Mouse (Mus musculus) embryonic facial prominence, embryonic 11.5 days (tissue): Measurements from ENCODE around the gene Lrrc31. TPM values are rescaled to one million over a fixed set of nuclear protein-coding genes. Genes with fewer than 3 reads are reported as not detected.

Experiments used
- ATAC-seq: fragments of 200-750 bp; cut with Nextera tagmentation; replicated peaks from 2 replicates; pipeline ENCODE4 v1.8.0; 2017; ENCODE audit warnings: low read depth; ENCODE audit not compliant: insufficient number of reproducible peaks, low FRiP score, low TSS enrichment
- DNase-seq: peaks from one replicate; pipeline ENCODE4 v3.0.0-alpha.2; 2015; ENCODE audit warnings: low spot score
- H3K27ac ChIP-seq: fragments of 300-500 bp; sonication (generic); replicated peaks from 2 replicates; pipeline ENCODE4 v1.5.1; 2014; ENCODE audit warnings: mild to moderate bottlenecking, low read depth, low read length, control low read depth
- H3K27me3 ChIP-seq: fragments of 300-500 bp; sonication (generic); 2 replicates; pipeline ENCODE4 v1.6.1; 2014; ENCODE audit warnings: mild to moderate bottlenecking, low read length, moderate library complexity, mixed read lengths; ENCODE audit not compliant: control insufficient read depth, insufficient read depth
- H3K36me3 ChIP-seq: fragments of 300-500 bp; sonication (generic); replicated peaks from 2 replicates; pipeline ENCODE4 v1.6.1; 2014; ENCODE audit warnings: low read depth, mild to moderate bottlenecking, low read length, moderate library complexity, mixed read lengths; ENCODE audit not compliant: control insufficient read depth, insufficient read depth
- H3K4me1 ChIP-seq: fragments of 300-500 bp; sonication (generic); 2 replicates; pipeline ENCODE4 v1.6.1; 2014; ENCODE audit warnings: low read length, mixed read lengths; ENCODE audit not compliant: control insufficient read depth, insufficient read depth
- H3K4me2 ChIP-seq: fragments of 300-500 bp; sonication (generic); 2 replicates; pipeline ENCODE4 v1.6.1; 2014; ENCODE audit warnings: low read depth, mild to moderate bottlenecking, control low read depth, low read length, moderate library complexity
- H3K4me3 ChIP-seq: fragments of 300-500 bp; sonication (generic); 2 replicates; pipeline ENCODE4 v1.5.1; 2014; ENCODE audit warnings: low read depth, low read length, control low read depth
- H3K9ac ChIP-seq: fragments of 300-500 bp; sonication (generic); replicated peaks from 2 replicates; pipeline ENCODE4 v1.6.1; 2014; ENCODE audit warnings: mild to moderate bottlenecking, control low read depth, low read length
- H3K9me3 ChIP-seq: fragments of 300-500 bp; sonication (generic); replicated peaks from 2 replicates; pipeline ENCODE4 v1.6.1; 2016; ENCODE audit warnings: mild to moderate bottlenecking, low read length, inconsistent platforms, mixed read lengths; ENCODE audit not compliant: control insufficient read depth
- WGBS: fragments of 180-500 bp; shearing (Covaris S2); extraction: QIAGEN DNeasy Blood & Tissue Kit; methylation state at CpG from one replicate; pipeline ENCODE4 v1.1.7; 2014; 5-methylcytosine and 5-hydroxymethylcytosine counted together
- polyA plus RNA-seq: library from polyadenylated mRNA; unstranded; fragments of >200 nt; fragmentation: Nextera tagmentation; extraction: Ambion mirVana; gene quantifications from 2 replicates; pipeline ENCODE4 v1.2.1, GENCODE M21; 2014

Lrrc31 gene
- polyA plus RNA-seq, 1 experiment from 2014 or later: not detected

GRCm38 (mm10) chr3:30725514-30725913 lies 25.9 kb upstream of the Lrrc31 start:
- H3K4me1 ChIP-seq: no peaks in the 10 kb centered on the region
- no peak for ATAC-seq
- no peak overlapping the region for H3K4me3 ChIP-seq
- H3K36me3 ChIP-seq: no peaks in the 10 kb centered on the region
- 81% methylated on average over 7 of the region's 7 CpGs for WGBS
- DNase-seq: no peak
- H3K27ac ChIP-seq: no peak overlapping the region
- H3K9ac ChIP-seq: no peak overlapping the region
- H3K27me3 ChIP-seq: no peaks in the 10 kb centered on the region
- no peak overlapping the region for H3K4me2 ChIP-seq
- H3K9me3 ChIP-seq: no peaks in the 10 kb centered on the region

GRCm38 (mm10) chr3:30724848-30725465 lies 25.3 kb upstream of the Lrrc31 start:
- DNase-seq: no peak
- H3K4me3 ChIP-seq: no peak overlapping the region
- ATAC-seq: no peak
- H3K36me3 ChIP-seq: no peaks in the 10 kb centered on the region
- no peak overlapping the region for H3K9ac ChIP-seq
- H3K9me3 ChIP-seq: no peaks in the 10 kb centered on the region
- H3K4me1 ChIP-seq: no peaks in the 10 kb centered on the region
- no peak overlapping the region for H3K27ac ChIP-seq
- no peaks in the 10 kb centered on the region for H3K27me3 ChIP-seq
- H3K4me2 ChIP-seq: no peak overlapping the region
- 77% methylated on average over 10 of the region's 10 CpGs for WGBS

DNA sequence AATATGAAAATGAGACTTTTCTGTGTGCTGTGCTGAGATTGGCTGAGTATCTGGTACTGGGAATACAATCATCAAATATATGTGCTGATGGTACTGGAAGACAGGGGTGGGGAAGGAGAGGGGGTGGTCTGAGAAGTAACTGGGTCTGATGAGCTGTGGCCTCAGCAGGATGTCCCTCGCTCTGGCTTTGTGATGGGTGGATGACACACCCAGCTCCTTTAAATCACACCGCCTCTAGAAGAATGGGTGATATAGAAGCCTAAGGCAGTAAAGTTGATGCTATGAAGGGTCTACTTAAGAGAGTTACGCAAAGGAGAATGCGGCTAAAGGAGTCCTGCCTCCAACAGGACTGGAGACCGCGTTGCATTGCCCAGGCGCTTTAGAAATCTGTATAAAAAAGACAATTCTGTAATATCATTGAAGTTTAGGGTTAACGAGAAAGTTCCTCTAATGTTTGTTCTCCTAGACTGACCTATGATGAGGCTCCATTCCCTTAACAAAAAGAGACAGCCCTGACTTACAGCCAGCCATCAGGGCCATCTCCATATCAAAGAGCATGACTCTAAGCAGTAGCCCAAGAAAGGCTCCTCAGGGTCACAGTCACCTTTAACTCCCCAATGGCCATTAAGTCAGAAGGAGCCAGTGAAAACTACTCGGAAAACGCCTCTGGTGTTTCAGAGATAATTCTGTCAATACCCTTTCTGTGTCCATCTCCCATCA lies 24.6 kb upstream of the Lrrc31 start:
- DNase-seq (no peak), ATAC-seq (no peak)
- Histone ChIP-seq H3K4me3 (no peak overlapping the region), H3K27ac (no peak overlapping the region), H3K4me2 (no peak overlapping the region), H3K9ac (no peak overlapping the region), H3K36me3 (no peaks in the 10 kb centered on the region), H3K4me1 (no peaks in the 10 kb centered on the region), H3K9me3 (no peaks in the 10 kb centered on the region), H3K27me3 (no peaks in the 10 kb centered on the region)
- 54% methylated on average over 10 of the region's 10 CpGs for WGBS

DNA sequence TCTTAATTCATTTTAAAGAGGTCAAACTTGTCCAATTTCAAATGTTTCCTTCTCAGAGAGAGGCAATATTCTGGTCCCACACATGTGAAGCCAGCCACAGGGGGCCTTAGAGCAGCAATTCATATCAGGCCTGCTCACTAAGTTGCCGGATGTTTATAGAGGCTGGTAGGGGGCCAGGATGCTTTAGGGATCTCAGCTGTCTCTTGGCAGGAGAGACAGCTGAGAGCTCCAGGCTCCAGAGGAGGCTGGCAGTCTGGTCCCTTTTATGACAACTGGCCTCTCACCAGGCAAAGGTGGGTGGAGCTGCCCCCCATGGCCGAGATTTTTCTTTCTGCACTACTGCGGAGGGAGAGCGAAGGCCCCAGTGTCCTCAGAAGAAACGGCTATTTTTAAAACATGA lies 23.5 kb upstream of the Lrrc31 start:
- no peaks in the 10 kb centered on the region for H3K9me3 ChIP-seq
- H3K9ac ChIP-seq: no peak overlapping the region
- H3K4me2 ChIP-seq: no peak overlapping the region
- no peak for ATAC-seq
- no peak overlapping the region for H3K4me3 ChIP-seq
- H3K27me3 ChIP-seq: no peaks in the 10 kb centered on the region
- H3K4me1 ChIP-seq: no peaks in the 10 kb centered on the region
- WGBS: 57% methylated on average over 5 of the region's 5 CpGs
- no peak overlapping the region for H3K27ac ChIP-seq
- no peaks in the 10 kb centered on the region for H3K36me3 ChIP-seq
- DNase-seq: no peak

GRCm38 (mm10) chr3:30722461-30722860 lies 22.8 kb upstream of the Lrrc31 start:
- 79% methylated on average over 2 of the region's 2 CpGs for WGBS
- no peaks in the 10 kb centered on the region for H3K9me3 ChIP-seq
- H3K4me2 ChIP-seq: no peak overlapping the region
- H3K4me1 ChIP-seq: no peaks in the 10 kb centered on the region
- H3K4me3 ChIP-seq: no peak overlapping the region
- no peaks in the 10 kb centered on the region for H3K36me3 ChIP-seq
- ATAC-seq (no peak), DNase-seq (no peak)
- H3K9ac ChIP-seq: no peak overlapping the region
- H3K27ac ChIP-seq: no peak overlapping the region
- H3K27me3 ChIP-seq: no peaks in the 10 kb centered on the region

GRCm38 (mm10) chr3:30722036-30722435 lies 22.4 kb upstream of the Lrrc31 start:
- Histone ChIP-seq H3K9me3 (no peaks in the 10 kb centered on the region), H3K4me2 (no peak overlapping the region), H3K4me3 (no peak overlapping the region), H3K36me3 (no peaks in the 10 kb centered on the region), H3K27me3 (no peaks in the 10 kb centered on the region), H3K4me1 (no peaks in the 10 kb centered on the region), H3K27ac (no peak overlapping the region), H3K9ac (no peak overlapping the region)
- ATAC-seq (no peak), DNase-seq (no peak)
- 82% methylated on average over 4 of the region's 4 CpGs for WGBS

- DNase-seq (no peak), ATAC-seq (no peak)
- Histone ChIP-seq H3K27me3 (no peaks in the 10 kb centered on the region), H3K27ac (no peak overlapping the region), H3K9me3 (no peaks in the 10 kb centered on the region), H3K4me3 (no peak overlapping the region), H3K4me1 (no peaks in the 10 kb centered on the region), H3K36me3 (no peaks in the 10 kb centered on the region), H3K4me2 (no peak overlapping the region), H3K9ac (no peak overlapping the region)
- 90% methylated on average over 3 of the region's 3 CpGs for WGBS
Observed at GRCm38 (mm10) chr3:30718649-30719048, 19.0 kb upstream of the Lrrc31 start.

DNA sequence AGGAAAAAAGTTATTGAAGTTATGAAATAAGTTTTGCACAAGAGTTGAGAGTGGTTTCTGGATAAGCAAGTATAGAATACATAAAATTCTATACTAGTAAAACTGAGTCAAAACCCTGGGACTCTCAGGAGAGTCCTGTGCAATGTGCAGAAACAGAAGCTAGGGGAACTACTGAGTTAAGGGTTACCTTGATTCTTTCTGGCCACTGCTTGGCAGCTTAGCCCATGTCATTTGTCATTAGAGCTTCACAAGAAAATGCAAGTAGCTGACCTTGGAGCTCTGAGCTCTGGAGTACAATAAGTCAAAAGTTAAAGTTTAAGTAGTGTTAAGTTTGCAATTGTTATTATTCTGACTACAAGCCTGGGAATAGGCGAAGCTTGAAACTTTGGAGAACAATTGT lies 13.7 kb upstream of the Lrrc31 start:
- no peak overlapping the region for H3K4me3 ChIP-seq
- H3K27ac ChIP-seq: no peak overlapping the region
- no peak for DNase-seq
- H3K9me3 ChIP-seq: no peaks in the 10 kb centered on the region
- 82% methylated on average over 1 of the region's 1 CpGs for WGBS
- H3K4me2 ChIP-seq: no peak overlapping the region
- no peaks in the 10 kb centered on the region for H3K36me3 ChIP-seq
- ATAC-seq: no peak
- H3K4me1 ChIP-seq: no peaks in the 10 kb centered on the region
- no peak overlapping the region for H3K9ac ChIP-seq
- no peaks in the 10 kb centered on the region for H3K27me3 ChIP-seq
